Mouse (Mus musculus) naive thymus-derived CD4-positive, alpha-beta T cell, adult 2 months (primary cell): ENCODE results near the gene Cyp11a1.

Experiments used
- DNase-seq: peaks from one replicate; pipeline ENCODE4 v3.0.0-alpha.2; 2011; ENCODE audit warnings: low read depth

The Cyp11a1 gene

DNA sequence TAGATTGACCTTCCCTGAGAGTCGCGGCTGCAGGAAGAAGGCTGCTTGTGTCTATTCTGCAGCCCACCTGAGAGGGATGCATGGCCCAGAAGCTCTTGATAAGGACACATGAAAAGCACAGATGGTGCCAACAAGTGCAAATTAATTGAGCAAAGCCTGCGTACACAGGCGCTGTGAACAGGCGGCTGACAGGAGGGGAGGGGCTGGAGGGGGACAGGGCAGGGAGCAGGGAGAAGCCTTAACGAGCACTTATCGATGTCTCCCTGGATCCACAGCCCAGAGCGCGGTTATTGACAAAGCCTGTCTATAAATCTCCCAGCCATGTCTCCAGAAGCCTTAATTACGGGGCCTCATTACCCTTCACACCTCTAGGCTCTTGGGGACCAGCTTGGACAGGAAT lies 38.6 kb downstream of the Cyp11a1 start:
- no peak for DNase-seq

DNA sequence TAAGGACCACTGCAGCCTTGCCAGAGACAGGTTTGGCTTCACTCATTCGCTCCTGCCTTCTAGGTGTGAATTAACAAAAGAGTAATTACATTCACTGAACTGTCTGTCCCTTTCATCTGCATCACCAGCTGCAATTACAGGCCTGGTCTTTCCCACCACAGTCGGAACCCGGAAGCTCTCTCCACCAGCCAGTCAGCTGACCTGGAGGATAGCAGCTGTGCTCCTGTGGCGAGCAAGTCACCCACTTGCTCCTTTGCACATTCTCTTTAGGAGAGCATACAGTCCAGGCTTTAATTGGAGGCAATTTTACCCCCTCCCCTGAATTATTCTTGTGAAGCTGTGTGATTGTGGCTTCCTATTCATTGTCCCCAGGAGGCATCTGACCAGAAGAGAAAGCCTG lies 39.4 kb downstream of the Cyp11a1 start:
- DNase-seq = no peak

DNA sequence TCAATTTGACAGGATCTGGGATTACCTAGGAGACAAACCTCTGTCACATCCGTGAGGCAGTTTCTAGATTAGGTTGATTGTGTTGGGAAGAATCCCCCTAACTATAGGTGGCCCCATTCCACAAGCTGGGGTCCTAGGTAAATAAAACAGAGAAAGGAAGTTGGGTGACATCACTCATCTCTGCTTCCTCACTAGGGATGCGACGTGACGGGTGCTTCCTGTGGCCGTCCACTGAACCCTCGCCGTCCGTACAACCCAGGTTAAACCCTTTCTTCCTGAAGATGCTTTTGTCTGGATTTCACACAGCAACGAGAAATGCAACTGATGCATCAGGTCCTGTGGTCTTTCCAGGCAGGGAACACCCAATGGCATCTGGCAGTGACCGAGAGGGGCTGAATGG lies 40.9 kb downstream of the Cyp11a1 start:
- no peak for DNase-seq

DNA sequence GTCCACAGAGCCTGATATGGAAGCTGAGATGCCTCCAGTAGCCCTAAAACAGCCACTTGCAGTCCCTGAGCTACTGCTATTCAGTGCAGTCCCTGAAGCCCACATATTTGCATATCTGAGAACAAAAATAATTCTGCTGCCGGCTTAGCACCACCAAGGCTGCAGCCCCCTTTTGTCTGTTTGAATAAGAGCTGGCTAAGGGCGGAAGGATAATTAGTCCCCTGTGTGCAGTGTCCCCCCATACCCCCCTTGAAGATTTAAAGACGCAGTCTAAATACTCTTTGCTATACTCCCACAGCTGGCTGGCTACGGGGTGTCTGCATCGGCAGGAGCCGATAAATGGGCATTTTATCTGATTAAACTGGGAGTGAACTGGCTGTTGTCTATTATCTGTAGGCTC lies 42.4 kb downstream of the Cyp11a1 start:
- no peak for DNase-seq

GRCm38 (mm10) chr9:58049186-58049585 lies 43.0 kb downstream of the Cyp11a1 start:
- DNase-seq = no peak

DNA sequence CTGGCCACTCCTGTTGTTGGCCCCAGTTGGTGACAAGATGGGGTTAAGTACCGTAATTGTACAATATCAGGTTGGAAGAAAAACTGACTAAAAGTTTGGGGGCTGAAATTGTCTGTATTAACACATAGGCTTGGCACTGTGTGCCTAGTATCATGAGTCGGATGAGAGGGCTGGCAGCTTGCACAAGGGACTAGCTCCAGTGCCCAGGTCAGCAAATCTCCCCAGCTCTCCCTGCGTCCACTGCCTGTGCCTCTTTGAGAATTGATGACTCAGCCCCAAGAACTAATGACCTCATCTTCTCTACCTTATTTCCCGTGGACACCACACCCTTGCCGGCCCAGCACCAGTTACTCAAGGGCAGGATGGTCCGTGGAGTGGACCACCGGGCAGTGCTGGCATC lies 43.6 kb downstream of the Cyp11a1 start:
- DNase-seq = no peak

- DNase-seq = no peak
Measured at GRCm38 (mm10) chr9:58051937-58052336, 45.7 kb downstream of the Cyp11a1 start.

GRCm38 (mm10) chr9:58053102-58053501 lies 46.9 kb downstream of the Cyp11a1 start:
- DNase-seq = peak; percentile 66

DNA sequence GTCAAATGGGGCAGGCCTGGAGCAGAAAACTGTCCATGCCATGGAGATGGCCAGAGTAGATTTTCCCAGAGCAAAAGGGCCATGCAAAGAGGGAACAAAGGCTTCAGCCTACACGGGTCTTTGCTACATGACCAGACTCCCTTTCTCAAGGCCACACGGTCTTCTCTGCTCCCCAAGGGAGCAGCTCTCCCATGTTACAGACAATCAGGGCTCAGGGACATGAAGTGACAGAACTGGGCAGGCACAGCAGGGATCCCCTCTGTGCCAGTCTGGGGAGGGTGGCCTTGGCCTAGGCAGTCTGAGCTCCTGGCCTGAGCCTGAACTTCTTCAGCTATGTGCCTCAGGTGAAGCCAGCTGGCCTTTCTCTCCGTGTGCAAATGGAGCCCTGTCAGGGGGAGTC lies 47.3 kb downstream of the Cyp11a1 start:
- DNase-seq = no peak

- DNase-seq = no peak
Measured at GRCm38 (mm10) chr9:58054032-58054431, 47.8 kb downstream of the Cyp11a1 start.

DNA sequence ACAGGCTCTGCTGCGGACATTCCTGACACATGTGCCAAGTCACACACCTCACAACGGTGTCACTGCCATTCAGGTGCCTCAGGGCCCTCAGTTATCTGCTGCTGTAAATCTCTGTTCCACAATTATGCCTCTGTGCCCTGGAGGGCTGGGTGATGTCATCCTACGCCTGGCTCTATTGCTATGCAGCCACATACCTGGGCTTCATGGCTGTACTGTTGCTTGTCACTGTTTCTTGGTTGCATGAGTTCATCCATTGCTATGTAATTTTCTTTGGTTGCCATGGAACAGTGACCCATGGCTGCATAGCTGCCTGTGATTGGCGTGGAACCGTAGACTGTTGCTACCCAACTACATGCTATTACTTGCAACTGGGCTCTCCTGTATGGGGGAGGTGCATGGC lies 49.5 kb downstream of the Cyp11a1 start:
- DNase-seq = no peak

- DNase-seq = no peak
Measured at GRCm38 (mm10) chr9:58059920-58060319, 53.7 kb downstream of the Cyp11a1 start.

DNA sequence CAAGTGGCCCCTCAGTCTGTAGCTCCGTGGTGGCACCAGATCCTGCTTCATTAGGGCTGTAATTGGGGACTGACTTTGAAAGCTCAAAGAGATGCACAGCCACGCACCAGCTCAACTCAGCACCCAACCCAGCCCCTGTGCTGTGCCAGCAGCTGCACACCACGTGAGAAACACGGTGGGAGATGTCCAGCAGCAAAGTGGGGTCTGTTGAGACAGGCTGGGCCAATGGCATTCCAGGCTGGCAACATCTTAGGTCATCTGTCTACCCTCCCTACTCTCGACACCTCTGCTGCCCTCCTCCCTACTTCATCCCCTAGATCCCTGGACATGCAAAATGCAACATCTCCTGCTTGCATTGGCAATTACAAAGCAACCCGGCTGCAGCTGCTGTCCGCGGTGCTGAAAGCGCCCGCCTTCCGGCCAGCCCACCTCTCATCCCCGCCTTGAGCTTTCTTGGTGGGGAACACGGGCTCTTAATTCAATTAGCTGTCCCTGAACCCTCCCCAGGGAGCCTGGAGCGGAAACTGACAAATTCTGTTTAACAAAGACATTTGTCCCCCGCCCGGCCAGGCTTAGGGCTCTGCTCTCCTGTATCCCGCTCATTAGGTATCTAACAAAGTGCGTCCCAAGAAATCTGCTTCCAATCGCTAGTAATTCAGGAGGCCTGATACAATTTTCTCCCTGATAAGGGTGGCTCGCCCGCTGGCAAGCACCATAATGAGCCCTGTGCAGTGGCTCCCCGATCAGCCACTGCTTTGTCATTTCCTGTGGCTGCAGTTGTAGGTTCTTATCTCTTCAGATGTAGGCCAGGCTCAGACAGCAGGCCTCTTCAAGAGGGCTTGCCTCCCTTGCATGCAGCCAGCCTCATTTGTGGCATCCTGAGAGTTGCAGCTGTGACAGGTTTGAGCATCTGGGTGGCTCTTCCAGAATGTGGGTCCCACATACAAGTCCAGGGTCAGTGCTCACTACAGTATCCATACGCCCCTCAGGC lies 54.8 kb downstream of the Cyp11a1 start:
- peak; percentile 23 for DNase-seq

- no peak for DNase-seq
Measured at GRCm38 (mm10) chr9:58063531-58063930, 57.3 kb downstream of the Cyp11a1 start, which contains the start of gene Stra6. Gene Stra6, plus strand, starts transcription at chr9:58063788.

DNA sequence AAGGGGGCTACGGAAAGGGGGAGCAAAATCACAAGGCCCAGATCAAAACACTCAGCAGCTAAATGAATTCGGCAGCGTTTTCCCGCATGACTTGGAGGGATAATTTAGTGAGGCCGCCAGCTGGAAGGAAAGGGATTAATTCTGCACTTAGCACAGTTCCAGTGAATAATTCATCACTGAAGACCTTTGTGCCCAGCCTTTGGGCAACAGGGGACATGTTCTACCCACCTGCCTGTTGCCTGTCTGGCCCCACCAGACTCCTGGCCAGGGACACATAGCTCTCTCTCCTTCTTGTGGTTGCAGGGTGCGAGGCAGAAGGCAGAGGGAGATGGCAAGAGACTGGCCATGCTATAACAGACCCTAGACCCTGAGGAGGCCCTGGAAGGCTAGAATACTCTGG lies 59.3 kb downstream of the Cyp11a1 start:
- DNase-seq = no peak

- no peak for DNase-seq
Measured at GRCm38 (mm10) chr9:58065977-58066730, 59.9 kb downstream of the Cyp11a1 start.

DNA sequence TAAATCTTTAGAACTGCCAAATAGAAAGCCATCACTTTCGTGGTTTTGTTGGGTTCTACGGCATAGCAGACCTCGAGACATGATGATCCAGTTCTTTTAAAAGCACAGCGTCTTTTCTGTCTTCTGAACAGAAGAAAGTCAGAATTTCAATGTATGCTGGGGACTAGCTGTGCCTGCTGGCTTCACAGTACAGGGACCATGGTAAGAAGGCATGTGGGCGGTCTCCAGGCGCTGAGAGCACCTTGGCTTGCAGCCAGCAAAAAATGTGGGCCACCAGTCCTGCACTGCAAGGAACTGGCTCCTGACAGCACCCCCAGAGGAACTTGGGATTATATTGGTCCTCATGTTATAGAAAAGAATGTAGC lies 60.5 kb downstream of the Cyp11a1 start:
- no peak for DNase-seq

- no peak for DNase-seq
Measured at GRCm38 (mm10) chr9:58067546-58067945, 61.3 kb downstream of the Cyp11a1 start.

DNA sequence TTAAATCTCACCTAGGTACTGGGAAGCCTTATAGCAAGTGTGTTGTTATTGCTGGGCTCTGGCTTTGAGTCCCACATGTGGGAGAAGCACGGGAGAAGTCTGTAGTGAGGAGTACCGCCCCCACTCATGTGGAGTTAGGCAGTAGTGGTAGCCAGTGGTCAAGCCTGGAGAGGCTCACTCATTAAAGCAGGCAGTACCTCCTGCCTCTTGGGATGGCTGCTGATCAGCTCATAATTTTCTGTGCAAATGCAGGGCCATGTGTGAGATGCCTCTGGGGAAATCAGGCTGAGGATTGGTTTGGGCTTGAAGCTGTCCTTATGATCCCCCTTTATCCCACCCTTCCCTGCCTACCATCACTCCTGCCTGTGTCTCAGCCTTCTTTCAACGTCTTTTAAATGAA lies 68.3 kb downstream of the Cyp11a1 start:
- DNase-seq = no peak
